Mouse (Mus musculus): Measurements from ENCODE around the gene Ikzf3. TPM values are rescaled to one million over a fixed set of nuclear protein-coding genes. Genes with fewer than 3 reads are reported as not detected.

Gene Ikzf3
- polyA plus RNA-seq, 1 experiment from 2014 or later = not detected

GRCm38 (mm10) chr11:98475630-98476433 is 70.0 kb downstream of the Ikzf3 start:
- no peak overlapping the region for H3K4me2 ChIP-seq (ENCODE audit: low read length)
- WGBS = 84% methylated on average over 9 of the region's 9 CpGs
- ATAC-seq (ENCODE audit: insufficient number of reproducible peaks, insufficient read depth, low FRiP score, low read depth) = no peak

DNA sequence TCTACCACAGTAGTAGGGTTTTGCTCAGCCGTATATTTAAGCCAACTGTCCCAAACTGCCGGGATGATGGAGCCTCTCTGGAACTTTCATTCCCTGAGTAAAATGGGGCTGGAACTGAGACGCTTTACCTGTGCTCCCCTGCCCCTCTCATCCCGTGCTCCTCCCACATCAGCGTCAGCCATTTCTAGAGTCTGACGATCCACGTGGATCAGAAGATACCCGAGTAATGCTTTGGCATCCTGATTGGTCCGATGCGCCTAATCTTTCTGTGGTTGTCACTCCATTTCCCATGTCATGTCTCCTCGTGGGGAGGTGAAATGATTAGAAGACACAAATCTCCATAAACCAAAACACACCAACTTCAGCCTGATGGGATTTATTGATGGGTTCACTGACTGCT is 70.9 kb downstream of the Ikzf3 start:
- H3K9me3 ChIP-seq (ENCODE audit: control insufficient read depth, low read length) = no peaks in the 10 kb centered on the region
- no peak for ATAC-seq (ENCODE audit: insufficient number of reproducible peaks, insufficient read depth, low FRiP score, low read depth)
- no peak overlapping the region for H3K27ac ChIP-seq (replicated peaks in 1 of 2; ENCODE audit: control insufficient read depth in 1 of 2, insufficient read depth in 1 of 2, low read depth in 2 of 2, low read length in 2 of 2)
- H3K27me3 ChIP-seq (ENCODE audit: control insufficient read depth, insufficient read depth, low read length) = 0 out of 2 replicates have a peak, but pooled peaks cover 3% of the 10 kb centered on the region
- peaks cover 0 to 4% of the 10 kb centered on the region in 2 experiments; a peak in 2 of 4 replicates for H3K4me1 ChIP-seq (ENCODE audit: control insufficient read depth in 2 of 2, insufficient read depth in 2 of 2, low read length in 2 of 2)
- no peak overlapping the region for H3K4me2 ChIP-seq (ENCODE audit: low read length)
- H3K36me3 ChIP-seq (ENCODE audit: control insufficient read depth, insufficient read depth, low read length) = no peaks in the 10 kb centered on the region
- H3K9ac ChIP-seq (ENCODE audit: low read length) = no peak overlapping the region
- 83% methylated on average over 11 of the region's 11 CpGs for WGBS
- no peak overlapping the region for H3K4me3 ChIP-seq (ENCODE audit: control insufficient read depth in 1 of 2, insufficient read depth in 1 of 2, low read depth in 1 of 2, low read length in 2 of 2)

More at GRCm38 (mm10) chr11:98475630-98476433, 70.0 kb downstream of the Ikzf3 start:
- Histone ChIP-seq H3K27me3 (ENCODE audit: control insufficient read depth, insufficient read depth, low read length) (0 out of 2 replicates have a peak, but pooled peaks cover 2% of the 10 kb centered on the region), H3K4me3 (ENCODE audit: control insufficient read depth in 1 of 2, insufficient read depth in 1 of 2, low read depth in 1 of 2, low read length in 2 of 2) (no peak overlapping the region), H3K9ac (ENCODE audit: low read length) (no peak overlapping the region), H3K4me1 (ENCODE audit: control insufficient read depth in 2 of 2, insufficient read depth in 2 of 2, low read length in 2 of 2) (peaks cover 0 to 7% of the 10 kb centered on the region in 2 experiments; a peak in 2 of 4 replicates), H3K36me3 (ENCODE audit: control insufficient read depth, insufficient read depth, low read length) (no peaks in the 10 kb centered on the region), H3K27ac (replicated peaks in 1 of 2; ENCODE audit: control insufficient read depth in 1 of 2, insufficient read depth in 1 of 2, low read depth in 2 of 2, low read length in 2 of 2) (no peak overlapping the region), H3K9me3 (ENCODE audit: control insufficient read depth, low read length) (no peaks in the 10 kb centered on the region)

- Histone ChIP-seq H3K9ac (ENCODE audit: low read length) (no peak overlapping the region), H3K27me3 (ENCODE audit: control insufficient read depth, insufficient read depth, low read length) (0 out of 2 replicates have a peak, but pooled peaks cover 3% of the 10 kb centered on the region), H3K27ac (replicated peaks in 1 of 2; ENCODE audit: control insufficient read depth in 1 of 2, insufficient read depth in 1 of 2, low read depth in 2 of 2, low read length in 2 of 2) (no peak overlapping the region), H3K4me3 (ENCODE audit: control insufficient read depth in 1 of 2, insufficient read depth in 1 of 2, low read depth in 1 of 2, low read length in 2 of 2) (no peak overlapping the region), H3K36me3 (ENCODE audit: control insufficient read depth, insufficient read depth, low read length) (no peaks in the 10 kb centered on the region), H3K4me2 (ENCODE audit: low read length) (no peak overlapping the region), H3K9me3 (ENCODE audit: control insufficient read depth, low read length) (no peaks in the 10 kb centered on the region), H3K4me1 (ENCODE audit: control insufficient read depth in 2 of 2, insufficient read depth in 2 of 2, low read length in 2 of 2) (no peaks in the 10 kb centered on the region; a peak in 1 of 4 replicates)
- no peak for ATAC-seq (ENCODE audit: insufficient number of reproducible peaks, insufficient read depth, low FRiP score, low read depth)
- 58% methylated on average over 8 of the region's 8 CpGs for WGBS
Measured at GRCm38 (mm10) chr11:98473916-98474479, 71.8 kb downstream of the Ikzf3 start.

DNA sequence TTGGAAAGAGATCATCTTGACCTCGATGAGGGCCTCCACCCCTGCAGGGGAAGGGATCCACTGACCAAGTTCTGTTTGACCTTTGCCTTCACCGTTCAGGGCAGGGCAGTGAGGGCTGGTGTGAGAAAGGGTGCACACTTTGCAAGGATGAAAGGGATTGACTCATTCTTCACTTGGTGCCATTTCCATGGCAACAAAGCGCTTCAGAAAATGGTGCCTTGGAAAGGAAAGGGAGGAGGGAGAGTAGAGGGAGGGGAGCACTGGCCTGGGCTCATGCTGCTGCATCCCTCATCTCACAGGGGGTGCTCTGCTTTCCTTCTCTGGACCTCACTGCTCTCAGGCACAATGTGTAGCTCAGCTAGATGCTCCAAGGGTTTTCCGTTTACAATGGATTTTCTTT is 73.1 kb downstream of the Ikzf3 start:
- no peak overlapping the region for H3K27ac ChIP-seq (replicated peaks in 1 of 2; ENCODE audit: control insufficient read depth in 1 of 2, insufficient read depth in 1 of 2, low read depth in 2 of 2, low read length in 2 of 2)
- H3K27me3 ChIP-seq (ENCODE audit: control insufficient read depth, insufficient read depth, low read length) = 0 out of 2 replicates have a peak, but pooled peaks cover 3% of the 10 kb centered on the region
- H3K36me3 ChIP-seq (ENCODE audit: control insufficient read depth, insufficient read depth, low read length) = no peaks in the 10 kb centered on the region
- no peaks in the 10 kb centered on the region; a peak in 1 of 4 replicates for H3K4me1 ChIP-seq (ENCODE audit: control insufficient read depth in 2 of 2, insufficient read depth in 2 of 2, low read length in 2 of 2)
- H3K9ac ChIP-seq (ENCODE audit: low read length) = no peak overlapping the region
- H3K4me3 ChIP-seq (ENCODE audit: control insufficient read depth in 1 of 2, insufficient read depth in 1 of 2, low read depth in 1 of 2, low read length in 2 of 2) = no peak overlapping the region
- H3K4me2 ChIP-seq (ENCODE audit: low read length) = no peak overlapping the region
- ATAC-seq (ENCODE audit: insufficient number of reproducible peaks, insufficient read depth, low FRiP score, low read depth) = no peak
- H3K9me3 ChIP-seq (ENCODE audit: control insufficient read depth, low read length) = no peaks in the 10 kb centered on the region
- 72% methylated on average over 4 of the region's 4 CpGs for WGBS

- H3K4me3 ChIP-seq (ENCODE audit: control insufficient read depth in 1 of 2, insufficient read depth in 1 of 2, low read depth in 1 of 2, low read length in 2 of 2) = no peak overlapping the region
- WGBS = 72% methylated on average over 6 of the region's 6 CpGs
Measured at GRCm38 (mm10) chr11:98470795-98471194, 75.0 kb downstream of the Ikzf3 start.

GRCm38 (mm10) chr11:98469761-98470714 is 75.8 kb downstream of the Ikzf3 start:
- Histone ChIP-seq H3K27me3 (ENCODE audit: control insufficient read depth, insufficient read depth, low read length) (0 out of 2 replicates have a peak, but pooled peaks cover 3% of the 10 kb centered on the region), H3K9me3 (ENCODE audit: control insufficient read depth, low read length) (no peaks in the 10 kb centered on the region), H3K27ac (replicated peaks in 1 of 2; ENCODE audit: control insufficient read depth in 1 of 2, insufficient read depth in 1 of 2, low read depth in 2 of 2, low read length in 2 of 2) (no peak overlapping the region), H3K4me1 (ENCODE audit: control insufficient read depth in 2 of 2, insufficient read depth in 2 of 2, low read length in 2 of 2) (no peaks in the 10 kb centered on the region), H3K9ac (ENCODE audit: low read length) (no peak overlapping the region), H3K4me2 (ENCODE audit: low read length) (no peak overlapping the region), H3K36me3 (ENCODE audit: control insufficient read depth, insufficient read depth, low read length) (no peaks in the 10 kb centered on the region), H3K4me3 (ENCODE audit: control insufficient read depth in 1 of 2, insufficient read depth in 1 of 2, low read depth in 1 of 2, low read length in 2 of 2) (no peak overlapping the region)
- ATAC-seq (ENCODE audit: insufficient number of reproducible peaks, insufficient read depth, low FRiP score, low read depth) = no peak
- WGBS = 74% methylated on average over 22 of the region's 22 CpGs

More at GRCm38 (mm10) chr11:98470795-98471194, 75.0 kb downstream of the Ikzf3 start:
- ATAC-seq (ENCODE audit: insufficient number of reproducible peaks, insufficient read depth, low FRiP score, low read depth) = no peak
- H3K27me3 ChIP-seq (ENCODE audit: control insufficient read depth, insufficient read depth, low read length) = 0 out of 2 replicates have a peak, but pooled peaks cover 3% of the 10 kb centered on the region
- no peak overlapping the region for H3K27ac ChIP-seq (replicated peaks in 1 of 2; ENCODE audit: control insufficient read depth in 1 of 2, insufficient read depth in 1 of 2, low read depth in 2 of 2, low read length in 2 of 2)
- no peak overlapping the region for H3K4me2 ChIP-seq (ENCODE audit: low read length)
- H3K9me3 ChIP-seq (ENCODE audit: control insufficient read depth, low read length) = no peaks in the 10 kb centered on the region
- H3K4me1 ChIP-seq (ENCODE audit: control insufficient read depth in 2 of 2, insufficient read depth in 2 of 2, low read length in 2 of 2) = no peaks in the 10 kb centered on the region
- no peak overlapping the region for H3K9ac ChIP-seq (ENCODE audit: low read length)
- no peaks in the 10 kb centered on the region for H3K36me3 ChIP-seq (ENCODE audit: control insufficient read depth, insufficient read depth, low read length)

GRCm38 (mm10) chr11:98464516-98464915 is 81.3 kb downstream of the Ikzf3 start:
- WGBS = 57% methylated on average over 6 of the region's 6 CpGs
- H3K9me3 ChIP-seq (ENCODE audit: control insufficient read depth, low read length) = no peaks in the 10 kb centered on the region
- H3K4me3 ChIP-seq (ENCODE audit: control insufficient read depth in 1 of 2, insufficient read depth in 1 of 2, low read depth in 1 of 2, low read length in 2 of 2) = no peak overlapping the region
- H3K4me1 ChIP-seq (ENCODE audit: control insufficient read depth in 2 of 2, insufficient read depth in 2 of 2, low read length in 2 of 2) = no peaks in the 10 kb centered on the region
- H3K27ac ChIP-seq (replicated peaks in 1 of 2; ENCODE audit: control insufficient read depth in 1 of 2, insufficient read depth in 1 of 2, low read depth in 2 of 2, low read length in 2 of 2) = no peak overlapping the region
- H3K4me2 ChIP-seq (ENCODE audit: low read length) = no peak overlapping the region
- peaks cover 10% of the 10 kb centered on the region for H3K27me3 ChIP-seq (ENCODE audit: control insufficient read depth, insufficient read depth, low read length)
- no peak overlapping the region for H3K9ac ChIP-seq (ENCODE audit: low read length)
- H3K36me3 ChIP-seq (ENCODE audit: control insufficient read depth, insufficient read depth, low read length) = no peaks in the 10 kb centered on the region
- no peak for ATAC-seq (ENCODE audit: insufficient number of reproducible peaks, insufficient read depth, low FRiP score, low read depth)
